Mouse (Mus musculus): ENCODE data around the gene Carnmt1.

GRCm38 (mm10) chr19:18659349-18659748, 11.2 kb upstream of the Carnmt1 start:
- no peak for TF ChIP-seq CTCF (IDR thresholded peaks at IDR 0.05; ENCODE audit: extremely low read depth, insufficient read depth, low read length)
- TF ChIP-seq POLR2A (IDR thresholded peaks at IDR 0.05; ENCODE audit: extremely low read depth, insufficient read depth, low read length): no peak

Measured in cortical plate, adult 2 months (tissue).